Mouse (Mus musculus): ENCODE data around the gene Cacnb3.

Gene Cacnb3

DNA sequence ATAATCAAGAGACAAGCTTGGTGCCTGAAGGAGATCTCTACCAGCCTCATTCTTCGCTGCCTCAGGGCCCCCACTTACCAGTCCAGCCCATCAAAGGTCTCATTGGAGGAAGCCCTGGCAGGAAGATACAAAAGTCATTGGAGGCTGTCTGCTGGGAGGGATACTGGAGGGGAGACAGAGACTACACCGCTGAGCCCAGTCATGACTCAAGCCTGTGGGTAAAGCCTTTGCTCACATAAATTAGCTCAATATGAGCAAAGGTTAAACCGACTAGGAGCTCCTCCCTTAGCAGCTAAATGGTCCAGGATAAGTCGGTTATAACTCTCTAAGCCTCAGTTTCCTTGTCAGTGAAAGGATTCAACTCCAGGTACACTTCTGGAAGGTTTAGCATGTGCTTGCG is 35.6 kb upstream of the Cacnb3 start:
- H3K36me3 ChIP-seq (ENCODE audit: insufficient read depth, low read length): no peaks in the 10 kb centered on the region
- peaks cover 53% of the 10 kb centered on the region for H3K4me1 ChIP-seq (replicated peaks; ENCODE audit: low read depth, low read length)
- peak overlapping the region; percentile 70; the same call in 1 of the 2 replicates for H3K4me3 ChIP-seq (replicated peaks; ENCODE audit: low read length)
- no peaks in the 10 kb centered on the region for H3K9me3 ChIP-seq (ENCODE audit: low read length)
- TF ChIP-seq NANOG (IDR thresholded peaks at IDR 0.05; ENCODE audit: borderline replicate concordance, low read length) (no peak), POU5F1 (IDR thresholded peaks at IDR 0.05; ENCODE audit: borderline replicate concordance, low read length) (no peak), CTCF (conservative IDR thresholded peaks at IDR 0.05; ENCODE audit: low read length) (no peak)
- H3K27me3 ChIP-seq (ENCODE audit: insufficient read depth, low read length): peaks cover 91% of the 10 kb centered on the region

DNA sequence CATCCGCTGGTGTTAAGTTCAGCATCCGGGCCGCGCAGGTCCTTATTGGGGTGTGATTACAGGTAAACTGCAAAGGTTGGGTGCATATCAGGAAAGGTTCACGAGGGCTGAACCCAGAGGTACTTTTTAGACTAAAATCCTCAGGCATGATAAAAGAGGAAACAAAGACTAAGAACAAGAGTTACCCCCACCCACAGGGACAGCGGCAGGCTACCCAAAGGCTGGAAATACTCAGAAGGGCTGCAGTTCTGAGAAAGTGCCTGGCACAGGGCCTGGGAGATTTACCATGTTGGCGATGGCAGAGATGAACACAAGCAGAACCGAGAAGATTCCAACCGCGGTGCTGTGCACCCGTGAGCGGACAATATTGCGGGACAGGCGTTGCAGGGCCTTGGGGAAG is 34.0 kb upstream of the Cacnb3 start:
- H3K4me1 ChIP-seq (replicated peaks; ENCODE audit: low read depth, low read length): peaks cover 67% of the 10 kb centered on the region
- TF ChIP-seq CTCF (conservative IDR thresholded peaks at IDR 0.05; ENCODE audit: low read length) (no peak), POU5F1 (IDR thresholded peaks at IDR 0.05; ENCODE audit: borderline replicate concordance, low read length) (no peak), NANOG (IDR thresholded peaks at IDR 0.05; ENCODE audit: borderline replicate concordance, low read length) (no peak)
- H3K36me3 ChIP-seq (ENCODE audit: insufficient read depth, low read length): no peaks in the 10 kb centered on the region
- no peaks in the 10 kb centered on the region for H3K9me3 ChIP-seq (ENCODE audit: low read length)
- H3K27me3 ChIP-seq (ENCODE audit: insufficient read depth, low read length): peaks cover 89% of the 10 kb centered on the region
- peak overlapping the region; percentile 29; the same call in 1 of the 2 replicates for H3K4me3 ChIP-seq (replicated peaks; ENCODE audit: low read length)

DNA sequence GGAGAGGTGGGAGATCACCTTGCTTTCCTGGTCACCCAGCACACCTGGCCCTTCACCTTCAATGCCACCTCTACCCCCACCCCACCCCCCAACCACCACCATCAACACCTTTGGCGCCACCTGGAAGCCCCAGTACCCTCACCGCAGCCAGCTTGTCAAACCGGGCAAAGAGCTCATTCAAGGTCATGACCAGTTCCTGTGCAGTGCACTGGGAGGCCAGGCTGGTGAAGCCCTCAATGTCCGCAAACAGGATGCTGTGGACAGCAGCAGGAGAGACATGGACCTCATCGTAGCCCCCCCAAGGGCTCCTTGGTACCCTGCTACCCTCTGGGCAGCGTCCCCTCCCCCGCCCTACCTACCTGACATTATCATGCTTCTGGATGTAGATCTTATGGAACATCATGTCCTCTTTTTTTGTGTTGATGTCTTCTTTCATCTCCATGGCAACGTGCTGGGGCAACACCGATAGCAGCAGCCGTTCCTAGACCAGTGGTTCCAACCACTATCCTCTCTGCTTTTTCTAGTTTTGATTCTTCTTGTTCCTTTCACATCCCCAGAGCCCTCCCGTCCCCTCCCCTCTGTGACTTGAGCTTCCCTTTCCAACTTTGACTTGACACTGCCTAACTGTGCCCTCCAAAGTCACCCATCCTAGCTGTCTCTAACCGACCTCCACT is 30.5 kb upstream of the Cacnb3 start:
- Histone ChIP-seq H3K36me3 (ENCODE audit: insufficient read depth, low read length) (no peaks in the 10 kb centered on the region), H3K4me1 (replicated peaks; ENCODE audit: low read depth, low read length) (peaks cover 85% of the 10 kb centered on the region), H3K27me3 (ENCODE audit: insufficient read depth, low read length) (peaks cover 92% of the 10 kb centered on the region), H3K4me3 (replicated peaks; ENCODE audit: low read length) (no peak overlapping the region), H3K9me3 (ENCODE audit: low read length) (no peaks in the 10 kb centered on the region)
- TF ChIP-seq CTCF (conservative IDR thresholded peaks at IDR 0.05; ENCODE audit: low read length) (no peak), POU5F1 (IDR thresholded peaks at IDR 0.05; ENCODE audit: borderline replicate concordance, low read length) (no peak)

DNA sequence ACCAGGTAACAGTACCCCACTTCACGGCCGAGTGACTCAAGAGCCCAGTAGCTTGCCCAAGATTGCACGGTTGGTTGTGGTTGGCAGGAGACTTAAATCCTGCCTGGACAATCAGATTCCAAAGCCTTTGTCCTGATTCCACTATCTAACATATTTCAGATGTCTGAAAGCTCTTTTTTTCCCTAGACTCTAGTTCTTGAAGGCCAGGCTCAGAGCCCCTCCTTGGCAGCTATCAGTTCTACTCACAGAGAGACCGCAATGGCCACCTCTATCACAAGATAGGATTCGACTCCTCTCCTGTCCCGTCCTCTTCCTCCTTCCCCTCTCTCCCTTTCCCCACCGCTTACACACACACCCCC is 28.8 kb upstream of the Cacnb3 start:
- no peaks in the 10 kb centered on the region for H3K9me3 ChIP-seq (ENCODE audit: low read length)
- H3K4me3 ChIP-seq (replicated peaks; ENCODE audit: low read length): no peak overlapping the region
- H3K27me3 ChIP-seq (ENCODE audit: insufficient read depth, low read length): peaks cover 92% of the 10 kb centered on the region
- H3K4me1 ChIP-seq (replicated peaks; ENCODE audit: low read depth, low read length): peaks cover 73% of the 10 kb centered on the region
- TF ChIP-seq NANOG (IDR thresholded peaks at IDR 0.05; ENCODE audit: borderline replicate concordance, low read length) (no peak), CTCF (conservative IDR thresholded peaks at IDR 0.05; ENCODE audit: low read length) (no peak), POU5F1 (IDR thresholded peaks at IDR 0.05; ENCODE audit: borderline replicate concordance, low read length) (no peak)
- no peaks in the 10 kb centered on the region for H3K36me3 ChIP-seq (ENCODE audit: insufficient read depth, low read length)

DNA sequence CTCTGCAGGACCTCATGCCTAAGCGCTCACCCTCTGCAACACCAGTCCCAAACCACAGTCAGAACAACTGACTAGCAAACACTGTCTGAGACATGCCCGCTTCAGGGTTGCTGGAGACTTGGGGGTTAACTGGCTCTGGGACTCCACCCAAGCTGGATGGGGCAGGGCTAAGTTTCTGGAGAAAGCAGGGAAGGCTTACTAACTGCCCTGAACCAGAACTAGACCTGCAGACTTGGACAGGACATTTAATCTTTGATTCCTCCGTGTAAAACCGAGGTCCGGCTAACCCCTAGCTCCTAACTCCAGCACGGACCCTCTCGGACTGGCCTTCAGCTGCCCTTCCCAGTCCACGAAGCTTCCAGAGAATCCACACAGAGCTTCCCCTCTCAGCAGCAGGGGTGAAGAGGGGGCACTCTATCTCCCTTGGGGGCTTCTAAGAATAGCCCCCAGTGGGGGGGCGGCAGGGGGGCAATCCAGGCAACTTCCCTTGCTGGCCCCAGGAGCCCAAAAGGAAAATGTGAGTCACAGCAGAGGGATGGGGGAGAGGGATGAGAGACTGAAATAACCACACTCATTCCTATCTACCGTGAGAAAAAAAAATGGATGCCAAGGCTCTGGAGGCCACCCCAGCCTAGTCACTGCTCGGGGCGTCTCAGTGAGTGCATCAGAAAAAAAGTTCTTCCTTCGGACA is 28.3 kb upstream of the Cacnb3 start:
- Histone ChIP-seq H3K4me1 (replicated peaks; ENCODE audit: low read depth, low read length) (peaks cover 68% of the 10 kb centered on the region), H3K4me3 (replicated peaks; ENCODE audit: low read length) (peak overlapping the region; percentile 23; the same call in 1 of the 2 replicates), H3K36me3 (ENCODE audit: insufficient read depth, low read length) (no peaks in the 10 kb centered on the region), H3K27me3 (ENCODE audit: insufficient read depth, low read length) (peaks cover 92% of the 10 kb centered on the region), H3K9me3 (ENCODE audit: low read length) (no peaks in the 10 kb centered on the region)
- TF ChIP-seq POU5F1 (IDR thresholded peaks at IDR 0.05; ENCODE audit: borderline replicate concordance, low read length) (no peak), CTCF (conservative IDR thresholded peaks at IDR 0.05; ENCODE audit: low read length) (no peak), NANOG (IDR thresholded peaks at IDR 0.05; ENCODE audit: borderline replicate concordance, low read length) (no peak)

DNA sequence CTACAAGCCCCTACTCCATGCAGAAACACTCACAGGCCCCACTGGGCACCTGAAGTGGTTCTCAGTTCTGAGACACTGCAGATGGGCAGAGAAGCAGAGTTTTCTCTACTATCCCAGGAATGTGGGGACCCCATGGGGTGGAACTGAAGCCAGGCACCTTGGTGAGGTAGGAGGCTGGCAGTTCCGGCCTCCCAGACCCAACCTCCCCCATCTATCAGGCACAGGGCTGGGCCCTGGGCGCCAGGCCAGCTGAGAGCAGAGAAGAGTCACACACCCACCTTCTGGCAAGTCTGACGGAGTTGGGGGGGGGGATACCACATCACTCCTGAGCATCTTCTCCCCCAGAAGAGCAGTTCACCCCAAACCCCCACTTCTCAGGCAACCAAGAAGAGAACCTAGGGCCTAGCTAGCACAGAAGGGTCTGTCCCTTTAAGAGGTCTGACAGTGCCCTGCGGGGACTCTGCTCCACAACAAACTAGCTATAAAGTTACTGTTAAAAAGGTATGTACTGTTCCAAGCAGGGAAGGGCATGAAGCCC is 27.6 kb upstream of the Cacnb3 start:
- Histone ChIP-seq H3K9me3 (ENCODE audit: low read length) (no peaks in the 10 kb centered on the region), H3K36me3 (ENCODE audit: insufficient read depth, low read length) (no peaks in the 10 kb centered on the region), H3K4me1 (replicated peaks; ENCODE audit: low read depth, low read length) (peaks cover 62% of the 10 kb centered on the region), H3K27me3 (ENCODE audit: insufficient read depth, low read length) (peaks cover 92% of the 10 kb centered on the region), H3K4me3 (replicated peaks; ENCODE audit: low read length) (peak overlapping the region; percentile 73; the same call in 1 of the 2 replicates)
- TF ChIP-seq POU5F1 (IDR thresholded peaks at IDR 0.05; ENCODE audit: borderline replicate concordance, low read length) (no peak), CTCF (conservative IDR thresholded peaks at IDR 0.05; ENCODE audit: low read length) (no peak), NANOG (IDR thresholded peaks at IDR 0.05; ENCODE audit: borderline replicate concordance, low read length) (no peak)

DNA sequence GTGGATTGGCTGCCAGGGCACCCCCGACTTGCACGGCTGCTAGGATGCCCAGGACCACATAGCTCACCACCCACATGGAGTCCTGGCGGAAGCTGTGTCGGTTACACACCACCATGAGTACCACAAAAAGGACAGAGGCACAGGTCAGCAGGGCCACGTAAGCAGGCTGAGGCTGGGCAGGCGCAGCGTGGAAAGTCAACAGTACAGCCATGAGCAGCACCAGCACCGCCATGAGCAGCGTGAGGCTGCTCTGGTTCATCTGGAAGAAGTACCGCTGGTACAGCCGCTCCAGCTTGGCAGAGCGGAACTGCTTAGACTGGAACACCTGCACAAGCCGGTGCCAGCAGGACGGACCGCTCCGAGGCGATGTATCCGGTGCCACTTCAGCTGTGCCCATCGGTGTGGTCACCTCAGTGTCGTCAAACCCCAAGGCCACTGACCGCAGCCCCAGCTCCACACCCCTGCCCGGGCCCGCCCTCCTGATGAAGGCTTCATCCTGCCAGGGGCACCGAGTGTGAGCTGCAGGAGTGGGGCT is 26.5 kb upstream of the Cacnb3 start:
- TF ChIP-seq NANOG (IDR thresholded peaks at IDR 0.05; ENCODE audit: borderline replicate concordance, low read length) (no peak), POU5F1 (IDR thresholded peaks at IDR 0.05; ENCODE audit: borderline replicate concordance, low read length) (no peak), CTCF (conservative IDR thresholded peaks at IDR 0.05; ENCODE audit: low read length) (no peak)

DNA sequence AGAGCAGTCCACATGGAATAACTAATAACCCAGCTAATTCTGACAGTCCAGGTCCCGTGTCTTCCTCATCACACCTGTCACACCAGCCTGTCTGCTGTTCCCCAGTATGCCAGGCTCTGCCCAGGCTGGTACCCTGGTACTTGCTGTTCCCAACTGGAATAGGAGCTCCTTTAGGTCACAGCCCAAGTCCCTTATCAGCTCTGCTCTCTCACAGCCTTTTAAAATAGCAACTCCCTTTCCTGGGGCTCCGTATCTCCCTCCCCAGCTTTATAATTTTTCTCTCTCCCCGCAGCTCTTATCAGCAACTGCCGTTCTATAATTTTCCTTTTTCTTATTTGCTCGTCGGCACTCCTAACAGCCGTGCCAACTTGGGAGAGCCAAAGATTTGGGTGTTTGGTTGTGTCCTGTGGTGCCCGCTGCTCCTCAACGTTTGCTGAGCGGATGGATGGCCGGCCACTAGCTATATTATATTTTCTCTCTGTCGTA is 24.5 kb upstream of the Cacnb3 start:
- peaks cover 96% of the 10 kb centered on the region for H3K27me3 ChIP-seq (ENCODE audit: insufficient read depth, low read length)
- H3K4me1 ChIP-seq (replicated peaks; ENCODE audit: low read depth, low read length): peaks cover 53% of the 10 kb centered on the region
- H3K36me3 ChIP-seq (ENCODE audit: insufficient read depth, low read length): no peaks in the 10 kb centered on the region
- no peak overlapping the region for H3K4me3 ChIP-seq (replicated peaks; ENCODE audit: low read length)
- TF ChIP-seq CTCF (conservative IDR thresholded peaks at IDR 0.05; ENCODE audit: low read length) (no peak), POU5F1 (IDR thresholded peaks at IDR 0.05; ENCODE audit: borderline replicate concordance, low read length) (no peak), NANOG (IDR thresholded peaks at IDR 0.05; ENCODE audit: borderline replicate concordance, low read length) (no peak)
- H3K9me3 ChIP-seq (ENCODE audit: low read length): no peaks in the 10 kb centered on the region

More for the DNA sequence above, 26.5 kb upstream of the Cacnb3 start:
- Histone ChIP-seq H3K4me3 (replicated peaks; ENCODE audit: low read length) (peak overlapping the region; percentile 73), H3K36me3 (ENCODE audit: insufficient read depth, low read length) (no peaks in the 10 kb centered on the region), H3K27me3 (ENCODE audit: insufficient read depth, low read length) (peaks cover 93% of the 10 kb centered on the region), H3K4me1 (replicated peaks; ENCODE audit: low read depth, low read length) (peaks cover 58% of the 10 kb centered on the region), H3K9me3 (ENCODE audit: low read length) (no peaks in the 10 kb centered on the region)

All from E14TG2a.4 (cell line).